Mouse (Mus musculus) large intestine, adult 2 months (tissue): ENCODE results near the gene Gdpd1. TPM values are rescaled to one million over a fixed set of nuclear protein-coding genes. Genes with fewer than 3 reads are reported as not detected.
A peak's percentile ranks its signal among the peaks of the same experiment; 100 is the strongest.
"Not testable (repeated sequence)": the region's sequence is repeated elsewhere in the genome, so short reads cannot be mapped to it uniquely, and the experiment has no call there.

ENCODE experiments used
- DNase-seq: peaks from one replicate; pipeline ENCODE4 v3.0.0-alpha.2; 2012; ENCODE audit warnings: low read depth, low spot score
- WGBS: fragments of 180-500 bp; shearing (Covaris S2); methylation state at CpG from one replicate; pipeline ENCODE4 v1.1.7; 2018; 5-methylcytosine and 5-hydroxymethylcytosine counted together
- polyA plus RNA-seq: library from polyadenylated mRNA; depleted of rRNA; stranded (reverse); fragments of >200 nt; gene quantifications from 2 replicates; pipeline ENCODE4 v1.2.3, GENCODE M21; 2012; rRNA removed

Gene Gdpd1
- polyA plus RNA-seq: 123 and 155 TPM in 2 replicates

- peak; percentile 55 for DNase-seq
- WGBS: under 1% methylated on average over 43 of the region's 43 CpGs
These were observed at the start of gene Gdpd1 for GRCm38 (mm10) chr11:87073866-87074440. Gene Gdpd1, minus strand, starts transcription at chr11:87074062.

- no peak for DNase-seq
- 82% methylated on average over 8 of the region's 8 CpGs for WGBS
These were observed 48.0 kb upstream of the Gdpd1 start for GRCm38 (mm10) chr11:87121864-87122263.

GRCm38 (mm10) chr11:87110172-87110909 lies 36.5 kb upstream of the Gdpd1 start:
- no peak for DNase-seq
- WGBS: 9% methylated on average over 9 of the region's 9 CpGs

GRCm38 (mm10) chr11:87109519-87110171 lies 35.8 kb upstream of the Gdpd1 start:
- WGBS: under 1% methylated on average over 42 of the region's 42 CpGs
- DNase-seq: no peak

- WGBS: under 1% methylated on average over 40 of the region's 40 CpGs
- DNase-seq: peak; percentile 100
These were observed 35.1 kb upstream of the Gdpd1 start, which contains the start of gene Ska2 for GRCm38 (mm10) chr11:87108755-87109518. Gene Ska2, plus strand, starts transcription at chr11:87109234.

GRCm38 (mm10) chr11:87108409-87108754 lies 34.5 kb upstream of the Gdpd1 start, which contains the start of gene Prr11:
Gene Prr11, minus strand, starts transcription at chr11:87108708.
- no peak for DNase-seq
- under 1% methylated on average over 14 of the region's 14 CpGs for WGBS

- DNase-seq: no peak
- WGBS: 47% methylated on average over 2 of the region's 2 CpGs
These were observed 13.3 kb upstream of the Gdpd1 start for GRCm38 (mm10) chr11:87087142-87087541.

GRCm38 (mm10) chr11:87086290-87086984 lies 12.6 kb upstream of the Gdpd1 start, which contains the start of gene Smg8:
Gene Smg8, minus strand, starts transcription at chr11:87086774.
- 1% methylated on average over 43 of the region's 43 CpGs for WGBS
- DNase-seq: no peak

- no peak for DNase-seq
- WGBS: 67% methylated on average over 13 of the region's 13 CpGs
These were observed 11.6 kb upstream of the Gdpd1 start for GRCm38 (mm10) chr11:87085461-87085860.

- no peak for DNase-seq
- 53% methylated on average over 1 of the region's 1 CpGs for WGBS
These were observed 9.8 kb upstream of the Gdpd1 start for GRCm38 (mm10) chr11:87083712-87084111.

- peak; percentile 54 for DNase-seq
- WGBS: 2% methylated on average over 24 of the region's 24 CpGs
These were observed 458 bp downstream of the Gdpd1 start for GRCm38 (mm10) chr11:87073343-87073865.

GRCm38 (mm10) chr11:87062087-87062486 lies 11.8 kb downstream of the Gdpd1 start:
- DNase-seq: peak; percentile 86
- WGBS: 20% methylated on average over 3 of the region's 3 CpGs

GRCm38 (mm10) chr11:87060410-87060809 lies 13.5 kb downstream of the Gdpd1 start:
- WGBS: 98% methylated on average over 2 of the region's 2 CpGs
- no peak for DNase-seq

- no peak for DNase-seq
These were observed 17.6 kb downstream of the Gdpd1 start for GRCm38 (mm10) chr11:87056286-87056685.

GRCm38 (mm10) chr11:87048900-87049299 lies 25.0 kb downstream of the Gdpd1 start:
- 75% methylated on average over 7 of the region's 7 CpGs for WGBS
- DNase-seq: not testable (repeated sequence)

More at GRCm38 (mm10) chr11:87056286-87056685, 17.6 kb downstream of the Gdpd1 start:
- 70% methylated on average over 6 of the region's 6 CpGs for WGBS

- DNase-seq: no peak
- WGBS: 85% methylated on average over 5 of the region's 5 CpGs
These were observed 26.9 kb downstream of the Gdpd1 start for GRCm38 (mm10) chr11:87046968-87047367.

- WGBS: 72% methylated on average over 3 of the region's 3 CpGs
- DNase-seq: no peak
These were observed 30.8 kb downstream of the Gdpd1 start for GRCm38 (mm10) chr11:87043052-87043451.

GRCm38 (mm10) chr11:87039307-87039963 lies 34.4 kb downstream of the Gdpd1 start:
- peak; percentile 79 for DNase-seq
- 57% methylated on average over 9 of the region's 9 CpGs for WGBS
